Mouse (Mus musculus) embryonic facial prominence, embryonic 14.5 days (tissue): ENCODE measurements around the gene Xylb. TPM values are rescaled to one million over a fixed set of nuclear protein-coding genes. Genes with fewer than 3 reads are reported as not detected.

Experiments
- ATAC-seq: fragments of 200-750 bp; cut with Nextera tagmentation; 2 replicates; pipeline ENCODE4 v1.8.0; 2017; ENCODE audit warnings: low read depth, moderate number of reproducible peaks, moderate TSS enrichment
- DNase-seq: peaks from one replicate; pipeline ENCODE4 v3.0.0-alpha.2; 2015; ENCODE audit warnings: low spot score
- H3K27ac ChIP-seq: fragments of 300-500 bp; sonication (generic); replicated peaks from 2 replicates; pipeline ENCODE4 v1.5.1; 2014; ENCODE audit warnings: low read depth, mild to moderate bottlenecking, low read length, moderate library complexity
- H3K27me3 ChIP-seq: fragments of 300-500 bp; sonication (generic); replicated peaks from 2 replicates; pipeline ENCODE4 v1.6.1; 2014; ENCODE audit warnings: low read length; ENCODE audit not compliant: control insufficient read depth, insufficient read depth
- H3K36me3 ChIP-seq: fragments of 300-500 bp; sonication (generic); 2 replicates; pipeline ENCODE4 v1.6.1; 2014; ENCODE audit warnings: low read length, mixed read lengths; ENCODE audit not compliant: control insufficient read depth, insufficient read depth
- H3K4me1 ChIP-seq: fragments of 300-500 bp; sonication (generic); 2 replicates; pipeline ENCODE4 v1.6.1; 2014; ENCODE audit warnings: antibody characterized with exemption, low read length; ENCODE audit not compliant: control insufficient read depth, insufficient read depth
- H3K4me2 ChIP-seq: fragments of 300-500 bp; sonication (generic); 2 replicates; pipeline ENCODE4 v1.6.1; 2014; ENCODE audit warnings: low read depth, mild to moderate bottlenecking, low read length, moderate library complexity, mixed read lengths
- H3K4me3 ChIP-seq: fragments of 300-500 bp; sonication (generic); 2 replicates; pipeline ENCODE4 v1.5.1; 2014; ENCODE audit warnings: low read depth, mild to moderate bottlenecking, low read length
- H3K9ac ChIP-seq: fragments of 300-500 bp; sonication (generic); 2 replicates; pipeline ENCODE4 v1.6.1; 2014; ENCODE audit warnings: low read depth, mild to moderate bottlenecking, low read length, moderate library complexity, mixed read lengths
- H3K9me3 ChIP-seq: fragments of 300-500 bp; sonication (generic); 2 replicates; pipeline ENCODE4 v1.6.1; 2016; ENCODE audit warnings: low read length; ENCODE audit not compliant: control insufficient read depth
- WGBS: fragments of 180-500 bp; shearing (Covaris S2); extraction: QIAGEN DNeasy Blood & Tissue Kit; methylation state at CpG from one replicate; pipeline ENCODE4 v1.1.7; 2014; 5-methylcytosine and 5-hydroxymethylcytosine counted together
- polyA plus RNA-seq: library from polyadenylated mRNA; unstranded; fragments of >200 nt; fragmentation: Nextera tagmentation; extraction: Ambion mirVana; gene quantifications from 2 replicates; pipeline ENCODE4 v1.2.1, GENCODE M21; 2014

Gene Xylb
- polyA plus RNA-seq, 1 experiment from 2014 or later = 5.0 TPM

- H3K27ac ChIP-seq = peak overlapping the region; percentile 87
- H3K36me3 ChIP-seq = no peaks in the 10 kb centered on the region
- H3K9me3 ChIP-seq = no peaks in the 10 kb centered on the region
- H3K27me3 ChIP-seq = no peaks in the 10 kb centered on the region
- H3K4me1 ChIP-seq = peaks cover 20% of the 10 kb centered on the region
- DNase-seq (no peak), ATAC-seq (no peak)
- peak overlapping the region; percentile 85 for H3K9ac ChIP-seq
- peak overlapping the region; percentile 90 for H3K4me3 ChIP-seq
- WGBS = 6% methylated on average over 9 of the region's 9 CpGs
- peak overlapping the region; percentile 98 for H3K4me2 ChIP-seq
Measured at GRCm38 (mm10) chr9:119323260-119323645, 33.9 kb upstream of the Xylb start.

GRCm38 (mm10) chr9:119324130-119324529 is 33.1 kb upstream of the Xylb start:
- Histone ChIP-seq H3K9me3 (no peaks in the 10 kb centered on the region), H3K4me2 (no peak overlapping the region), H3K27ac (no peak overlapping the region), H3K36me3 (no peaks in the 10 kb centered on the region), H3K9ac (no peak overlapping the region), H3K27me3 (no peaks in the 10 kb centered on the region), H3K4me1 (peaks cover 20% of the 10 kb centered on the region), H3K4me3 (no peak overlapping the region)
- WGBS = 86% methylated on average over 1 of the region's 1 CpGs
- no peak for DNase-seq
- no peak for ATAC-seq

- H3K27ac ChIP-seq = no peak overlapping the region
- no peak overlapping the region for H3K9ac ChIP-seq
- H3K9me3 ChIP-seq = no peaks in the 10 kb centered on the region
- no peaks in the 10 kb centered on the region for H3K4me1 ChIP-seq
- no peak overlapping the region for H3K4me3 ChIP-seq
- no peak for ATAC-seq
- no peaks in the 10 kb centered on the region for H3K36me3 ChIP-seq
- no peaks in the 10 kb centered on the region for H3K27me3 ChIP-seq
- peak; percentile 22 for DNase-seq
- no peak overlapping the region for H3K4me2 ChIP-seq
- WGBS = 73% methylated on average over 3 of the region's 3 CpGs
Measured at GRCm38 (mm10) chr9:119328488-119328887, 28.7 kb upstream of the Xylb start.

GRCm38 (mm10) chr9:119330186-119330963 is 26.8 kb upstream of the Xylb start:
- DNase-seq (peak; percentile 31), ATAC-seq (no peak)
- Histone ChIP-seq H3K27me3 (no peaks in the 10 kb centered on the region), H3K9me3 (no peaks in the 10 kb centered on the region), H3K4me3 (no peak overlapping the region), H3K4me1 (no peaks in the 10 kb centered on the region), H3K9ac (no peak overlapping the region), H3K36me3 (no peaks in the 10 kb centered on the region), H3K4me2 (no peak overlapping the region), H3K27ac (no peak overlapping the region)
- WGBS = 85% methylated on average over 15 of the region's 15 CpGs

GRCm38 (mm10) chr9:119334324-119334723 is 22.9 kb upstream of the Xylb start:
- H3K9ac ChIP-seq = no peak overlapping the region
- no peaks in the 10 kb centered on the region for H3K36me3 ChIP-seq
- H3K9me3 ChIP-seq = no peaks in the 10 kb centered on the region
- peak; percentile 24 for DNase-seq
- H3K4me3 ChIP-seq = no peak overlapping the region
- ATAC-seq = 0 out of 2 replicates have a peak, but pooled peaks have one; percentile 30
- H3K27ac ChIP-seq = no peak overlapping the region
- WGBS = 49% methylated on average over 10 of the region's 10 CpGs
- no peaks in the 10 kb centered on the region for H3K4me1 ChIP-seq
- no peaks in the 10 kb centered on the region for H3K27me3 ChIP-seq
- H3K4me2 ChIP-seq = no peak overlapping the region

- H3K27ac ChIP-seq = no peak overlapping the region
- H3K4me3 ChIP-seq = no peak overlapping the region
- H3K4me2 ChIP-seq = no peak overlapping the region
- DNase-seq (no peak), ATAC-seq (no peak)
- no peaks in the 10 kb centered on the region for H3K9me3 ChIP-seq
- no peaks in the 10 kb centered on the region for H3K27me3 ChIP-seq
- H3K9ac ChIP-seq = no peak overlapping the region
- no peaks in the 10 kb centered on the region for H3K36me3 ChIP-seq
- 81% methylated on average over 2 of the region's 2 CpGs for WGBS
- no peaks in the 10 kb centered on the region for H3K4me1 ChIP-seq
Measured at GRCm38 (mm10) chr9:119334834-119335233, 22.3 kb upstream of the Xylb start.

- 84% methylated on average over 4 of the region's 4 CpGs for WGBS
- H3K36me3 ChIP-seq = no peaks in the 10 kb centered on the region
- ATAC-seq (no peak), DNase-seq (no peak)
- no peak overlapping the region for H3K4me3 ChIP-seq
- no peak overlapping the region for H3K9ac ChIP-seq
- H3K27ac ChIP-seq = no peak overlapping the region
- H3K27me3 ChIP-seq = no peaks in the 10 kb centered on the region
- H3K9me3 ChIP-seq = no peaks in the 10 kb centered on the region
- no peak overlapping the region for H3K4me2 ChIP-seq
- H3K4me1 ChIP-seq = no peaks in the 10 kb centered on the region
Measured at GRCm38 (mm10) chr9:119335571-119335970, 21.6 kb upstream of the Xylb start.

GRCm38 (mm10) chr9:119337842-119338241 is 19.3 kb upstream of the Xylb start:
- DNase-seq = no peak
- Histone ChIP-seq H3K27me3 (no peaks in the 10 kb centered on the region), H3K9me3 (no peaks in the 10 kb centered on the region), H3K4me1 (peaks cover 9% of the 10 kb centered on the region), H3K4me3 (no peak overlapping the region), H3K9ac (no peak overlapping the region), H3K27ac (no peak overlapping the region), H3K36me3 (no peaks in the 10 kb centered on the region), H3K4me2 (no peak overlapping the region)
- WGBS = 93% methylated on average over 13 of the region's 14 CpGs
- no peak for ATAC-seq

- ATAC-seq = no peak
- 93% methylated on average over 3 of the region's 3 CpGs for WGBS
- H3K4me3 ChIP-seq = no peak overlapping the region
- peaks cover 9% of the 10 kb centered on the region for H3K4me1 ChIP-seq
- H3K36me3 ChIP-seq = peaks cover 4% of the 10 kb centered on the region; the same call in 1 of the 2 replicates
- no peaks in the 10 kb centered on the region for H3K27me3 ChIP-seq
- H3K9ac ChIP-seq = no peak overlapping the region
- no peak overlapping the region for H3K4me2 ChIP-seq
- no peaks in the 10 kb centered on the region for H3K9me3 ChIP-seq
- no peak overlapping the region for H3K27ac ChIP-seq
- no peak for DNase-seq
Measured at GRCm38 (mm10) chr9:119338350-119338749, 18.8 kb upstream of the Xylb start.
